Mouse (Mus musculus): ENCODE results near the gene Megf11. TPM values are rescaled to one million over a fixed set of nuclear protein-coding genes. Genes with fewer than 3 reads are reported as not detected.
A peak's percentile ranks its signal among the peaks of the same experiment; 100 is the strongest.

The Megf11 gene
- polyA plus RNA-seq, 1 experiment from 2014 or later = 17.8 TPM

- peaks cover 18% of the 10 kb centered on the region for H3K27me3 ChIP-seq (replicated peaks)
- peaks cover 35% of the 10 kb centered on the region for H3K4me1 ChIP-seq
- WGBS = 13% methylated on average over 5 of the region's 5 CpGs
- no peaks in the 10 kb centered on the region for H3K36me3 ChIP-seq
- H3K4me2 ChIP-seq = no peak overlapping the region
- no peak overlapping the region for H3K4me3 ChIP-seq (replicated peaks)
- ATAC-seq (ENCODE audit: low FRiP score) = no peak
- H3K9me3 ChIP-seq (replicated peaks) = no peaks in the 10 kb centered on the region
- no peak overlapping the region for H3K9ac ChIP-seq (replicated peaks)
- no peak overlapping the region for H3K27ac ChIP-seq (replicated peaks)
Measured at GRCm38 (mm10) chr9:64639664-64640063, 254.2 kb downstream of the Megf11 start.

- H3K27me3 ChIP-seq (replicated peaks) = peaks cover 9% of the 10 kb centered on the region
- no peak for ATAC-seq (ENCODE audit: low FRiP score)
- H3K36me3 ChIP-seq = no peaks in the 10 kb centered on the region
- H3K4me3 ChIP-seq (replicated peaks) = no peak overlapping the region
- 15% methylated on average over 7 of the region's 7 CpGs for WGBS
- no peak overlapping the region for H3K27ac ChIP-seq (replicated peaks)
- H3K4me2 ChIP-seq = no peak overlapping the region
- peaks cover 7% of the 10 kb centered on the region; the same call in 1 of the 2 replicates for H3K4me1 ChIP-seq
- no peaks in the 10 kb centered on the region for H3K9me3 ChIP-seq (replicated peaks)
- H3K9ac ChIP-seq (replicated peaks) = no peak overlapping the region
Measured at GRCm38 (mm10) chr9:64644129-64644528, 258.7 kb downstream of the Megf11 start.

GRCm38 (mm10) chr9:64645462-64645861 is 260.0 kb downstream of the Megf11 start:
- Histone ChIP-seq H3K27ac (replicated peaks) (no peak overlapping the region), H3K27me3 (replicated peaks) (peaks cover 9% of the 10 kb centered on the region), H3K4me2 (no peak overlapping the region), H3K9ac (replicated peaks) (no peak overlapping the region), H3K36me3 (no peaks in the 10 kb centered on the region), H3K4me3 (replicated peaks) (no peak overlapping the region), H3K9me3 (replicated peaks) (no peaks in the 10 kb centered on the region), H3K4me1 (peaks cover 10% of the 10 kb centered on the region; the same call in 1 of the 2 replicates)
- WGBS = 85% methylated on average over 3 of the region's 3 CpGs
- no peak for ATAC-seq (ENCODE audit: low FRiP score)

- Histone ChIP-seq H3K4me3 (replicated peaks) (no peak overlapping the region), H3K27me3 (replicated peaks) (no peaks in the 10 kb centered on the region; the same call in 1 of the 2 replicates), H3K9ac (replicated peaks) (no peak overlapping the region), H3K9me3 (replicated peaks) (no peaks in the 10 kb centered on the region), H3K27ac (replicated peaks) (no peak overlapping the region), H3K4me1 (peaks cover 4% of the 10 kb centered on the region; the same call in 1 of the 2 replicates), H3K36me3 (no peaks in the 10 kb centered on the region), H3K4me2 (no peak overlapping the region)
- WGBS = 41% methylated on average over 9 of the region's 9 CpGs
- no peak for ATAC-seq (ENCODE audit: low FRiP score)
Measured at GRCm38 (mm10) chr9:64649393-64649792, 264.0 kb downstream of the Megf11 start.

- Histone ChIP-seq H3K4me2 (no peak overlapping the region), H3K36me3 (no peaks in the 10 kb centered on the region), H3K4me1 (peaks cover 7% of the 10 kb centered on the region; the same call in 1 of the 2 replicates), H3K4me3 (replicated peaks) (no peak overlapping the region), H3K27ac (replicated peaks) (peak overlapping the region; percentile 33; the same call in 1 of the 2 replicates), H3K9me3 (replicated peaks) (no peaks in the 10 kb centered on the region), H3K27me3 (replicated peaks) (no peaks in the 10 kb centered on the region; the same call in 1 of the 2 replicates), H3K9ac (replicated peaks) (no peak overlapping the region)
- ATAC-seq (ENCODE audit: low FRiP score) = no peak
- 26% methylated on average over 2 of the region's 2 CpGs for WGBS
Measured at GRCm38 (mm10) chr9:64649892-64650291, 264.5 kb downstream of the Megf11 start.

- H3K27ac ChIP-seq (replicated peaks) = no peak overlapping the region
- no peaks in the 10 kb centered on the region for H3K36me3 ChIP-seq
- WGBS = 94% methylated on average over 1 of the region's 1 CpGs
- H3K4me1 ChIP-seq = peaks cover 9% of the 10 kb centered on the region; the same call in 1 of the 2 replicates
- H3K4me2 ChIP-seq = no peak overlapping the region
- H3K9ac ChIP-seq (replicated peaks) = no peak overlapping the region
- H3K9me3 ChIP-seq (replicated peaks) = no peaks in the 10 kb centered on the region
- no peaks in the 10 kb centered on the region; the same call in 1 of the 2 replicates for H3K27me3 ChIP-seq (replicated peaks)
- no peak overlapping the region for H3K4me3 ChIP-seq (replicated peaks)
- no peak for ATAC-seq (ENCODE audit: low FRiP score)
Measured at GRCm38 (mm10) chr9:64651181-64651580, 265.8 kb downstream of the Megf11 start.

- Histone ChIP-seq H3K36me3 (no peaks in the 10 kb centered on the region), H3K4me1 (peaks cover 9% of the 10 kb centered on the region; the same call in 1 of the 2 replicates), H3K9me3 (replicated peaks) (no peaks in the 10 kb centered on the region), H3K27me3 (replicated peaks) (no peaks in the 10 kb centered on the region; the same call in 1 of the 2 replicates), H3K4me2 (no peak overlapping the region), H3K9ac (replicated peaks) (no peak overlapping the region), H3K4me3 (replicated peaks) (no peak overlapping the region), H3K27ac (replicated peaks) (no peak overlapping the region)
- ATAC-seq (ENCODE audit: low FRiP score) = no peak
- 87% methylated on average over 4 of the region's 4 CpGs for WGBS
Measured at GRCm38 (mm10) chr9:64651689-64652088, 266.3 kb downstream of the Megf11 start.

GRCm38 (mm10) chr9:64652138-64652537 is 266.7 kb downstream of the Megf11 start:
- 67% methylated on average over 2 of the region's 2 CpGs for WGBS
- Histone ChIP-seq H3K4me1 (peaks cover 9% of the 10 kb centered on the region; the same call in 1 of the 2 replicates), H3K36me3 (no peaks in the 10 kb centered on the region), H3K4me2 (no peak overlapping the region), H3K4me3 (replicated peaks) (no peak overlapping the region), H3K9me3 (replicated peaks) (no peaks in the 10 kb centered on the region), H3K27ac (replicated peaks) (no peak overlapping the region), H3K27me3 (replicated peaks) (no peaks in the 10 kb centered on the region; the same call in 1 of the 2 replicates), H3K9ac (replicated peaks) (no peak overlapping the region)
- ATAC-seq (ENCODE audit: low FRiP score) = no peak

GRCm38 (mm10) chr9:64652841-64653361 is 267.5 kb downstream of the Megf11 start:
- no peak overlapping the region for H3K9ac ChIP-seq (replicated peaks)
- no peak overlapping the region for H3K4me2 ChIP-seq
- H3K36me3 ChIP-seq = no peaks in the 10 kb centered on the region
- no peak overlapping the region for H3K4me3 ChIP-seq (replicated peaks)
- H3K4me1 ChIP-seq = peaks cover 12% of the 10 kb centered on the region; the same call in 1 of the 2 replicates
- H3K27ac ChIP-seq (replicated peaks) = no peak overlapping the region
- no peaks in the 10 kb centered on the region; the same call in 1 of the 2 replicates for H3K27me3 ChIP-seq (replicated peaks)
- no peak for ATAC-seq (ENCODE audit: low FRiP score)
- WGBS = 71% methylated on average over 10 of the region's 10 CpGs
- H3K9me3 ChIP-seq (replicated peaks) = no peaks in the 10 kb centered on the region

GRCm38 (mm10) chr9:64654723-64655122 is 269.3 kb downstream of the Megf11 start:
- H3K27me3 ChIP-seq (replicated peaks) = no peaks in the 10 kb centered on the region; the same call in 1 of the 2 replicates
- no peak for ATAC-seq (ENCODE audit: low FRiP score)
- H3K4me1 ChIP-seq = peaks cover 17% of the 10 kb centered on the region
- H3K9ac ChIP-seq (replicated peaks) = no peak overlapping the region
- no peak overlapping the region for H3K4me2 ChIP-seq
- 39% methylated on average over 10 of the region's 10 CpGs for WGBS
- H3K4me3 ChIP-seq (replicated peaks) = no peak overlapping the region
- no peak overlapping the region for H3K27ac ChIP-seq (replicated peaks)
- no peaks in the 10 kb centered on the region for H3K36me3 ChIP-seq
- no peaks in the 10 kb centered on the region for H3K9me3 ChIP-seq (replicated peaks)

- H3K36me3 ChIP-seq = no peaks in the 10 kb centered on the region
- ATAC-seq (ENCODE audit: low FRiP score) = no peak
- WGBS = 42% methylated on average over 5 of the region's 5 CpGs
Measured at GRCm38 (mm10) chr9:64656613-64657012, 271.2 kb downstream of the Megf11 start.

GRCm38 (mm10) chr9:64660222-64660621 is 274.8 kb downstream of the Megf11 start:
- 64% methylated on average over 7 of the region's 7 CpGs for WGBS
- peaks cover 36% of the 10 kb centered on the region for H3K4me1 ChIP-seq
- no peaks in the 10 kb centered on the region for H3K27me3 ChIP-seq (replicated peaks)
- no peaks in the 10 kb centered on the region for H3K9me3 ChIP-seq (replicated peaks)
- H3K27ac ChIP-seq (replicated peaks) = no peak overlapping the region
- no peak for ATAC-seq (ENCODE audit: low FRiP score)
- no peak overlapping the region for H3K4me2 ChIP-seq
- H3K4me3 ChIP-seq (replicated peaks) = no peak overlapping the region
- no peak overlapping the region for H3K9ac ChIP-seq (replicated peaks)
- no peaks in the 10 kb centered on the region for H3K36me3 ChIP-seq

More at GRCm38 (mm10) chr9:64656613-64657012, 271.2 kb downstream of the Megf11 start:
- Histone ChIP-seq H3K9ac (replicated peaks) (no peak overlapping the region), H3K27me3 (replicated peaks) (no peaks in the 10 kb centered on the region; the same call in 1 of the 2 replicates), H3K27ac (replicated peaks) (no peak overlapping the region), H3K4me2 (no peak overlapping the region), H3K4me3 (replicated peaks) (no peak overlapping the region), H3K4me1 (peaks cover 31% of the 10 kb centered on the region), H3K9me3 (replicated peaks) (no peaks in the 10 kb centered on the region)

Measured in neural tube, embryonic 15.5 days (tissue).